Mouse (Mus musculus): ENCODE data around the gene Otud1. TPM values are rescaled to one million over a fixed set of nuclear protein-coding genes. Genes with fewer than 3 reads are reported as not detected.

The Otud1 gene
- 11.6 and 12.3 TPM in 2 replicates for polyA plus RNA-seq (2016; fragmentation: Nextera tagmentation; extraction: Ambion mirVana)

GRCm38 (mm10) chr2:19657158-19657874 lies at the start of gene Otud1:
Otud1 (plus strand) TSS chr2:19657752.
- no peaks in the 10 kb centered on the region for H3K9me3 ChIP-seq (replicated peaks)
- H3K36me3 ChIP-seq = no peaks in the 10 kb centered on the region
- H3K4me3 ChIP-seq = peak within 1 kb of the TSS; percentile 89
- H3K4me1 ChIP-seq (replicated peaks) = peaks cover 8% of the 10 kb centered on the region
- peak within 1 kb of the TSS; percentile 82 for H3K4me2 ChIP-seq
- H3K27ac ChIP-seq (ENCODE audit: poor library complexity, severe bottlenecking) = peak within 1 kb of the TSS; percentile 98
- WGBS = under 1% methylated on average over 62 of the region's 62 CpGs
- 0 out of 2 replicates have a peak, but pooled peaks cover 3% of the 10 kb centered on the region for H3K27me3 ChIP-seq (replicated peaks)
- ATAC-seq (ENCODE audit: insufficient number of reproducible peaks, low FRiP score) = peak; percentile 97
- H3K9ac ChIP-seq = peak within 1 kb of the TSS; percentile 96

GRCm38 (mm10) chr2:19607852-19608251 lies 49.7 kb upstream of the Otud1 start:
- no peak overlapping the region for H3K27ac ChIP-seq (ENCODE audit: poor library complexity, severe bottlenecking)

DNA sequence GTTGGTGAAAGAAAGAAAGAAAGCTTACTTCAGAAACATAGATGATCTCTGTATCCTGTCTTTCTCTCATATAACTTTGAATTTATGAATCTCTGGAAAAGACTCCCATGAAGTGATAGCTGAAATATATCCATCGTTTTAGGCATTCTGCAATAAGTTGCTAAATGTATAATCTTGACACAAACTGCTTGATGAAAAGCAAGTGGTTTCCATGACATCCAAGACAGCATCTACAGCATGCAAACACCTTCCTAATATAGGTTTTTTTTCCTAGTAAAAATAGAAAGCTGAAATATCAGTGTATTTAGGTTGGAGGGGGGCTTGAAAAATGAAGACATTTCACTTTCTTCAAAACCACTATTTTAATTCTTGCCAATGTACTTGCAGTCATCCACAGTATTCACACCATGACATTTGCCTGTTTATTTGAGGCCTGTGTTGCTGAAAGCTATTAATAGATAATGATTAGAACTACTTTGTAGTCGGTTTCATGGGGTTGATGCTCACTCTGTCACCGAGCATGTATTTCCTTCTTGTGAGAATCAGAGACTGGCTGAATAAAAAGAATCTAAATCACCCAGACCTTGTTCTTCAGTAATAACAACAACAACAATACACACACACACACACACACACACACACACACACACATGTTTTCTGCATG lies 49.0 kb upstream of the Otud1 start:
- H3K9ac ChIP-seq = no peak overlapping the region

More at GRCm38 (mm10) chr2:19607852-19608251, 49.7 kb upstream of the Otud1 start:
- no peak overlapping the region for H3K4me3 ChIP-seq
- no peaks in the 10 kb centered on the region for H3K27me3 ChIP-seq (replicated peaks)
- 57% methylated on average over 1 of the region's 1 CpGs for WGBS
- H3K4me1 ChIP-seq (replicated peaks) = peaks cover 4% of the 10 kb centered on the region; the same call in 1 of the 2 replicates
- H3K9me3 ChIP-seq (replicated peaks) = no peaks in the 10 kb centered on the region
- ATAC-seq (ENCODE audit: insufficient number of reproducible peaks, low FRiP score) = no peak
- no peak overlapping the region for H3K9ac ChIP-seq
- no peaks in the 10 kb centered on the region for H3K36me3 ChIP-seq
- H3K4me2 ChIP-seq = no peak overlapping the region

GRCm38 (mm10) chr2:19622041-19622440 lies 35.5 kb upstream of the Otud1 start:
- H3K36me3 ChIP-seq = no peaks in the 10 kb centered on the region
- no peak for ATAC-seq (ENCODE audit: insufficient number of reproducible peaks, low FRiP score)
- no peaks in the 10 kb centered on the region for H3K4me1 ChIP-seq (replicated peaks)
- H3K27ac ChIP-seq (ENCODE audit: poor library complexity, severe bottlenecking) = no peak overlapping the region
- 81% methylated on average over 1 of the region's 1 CpGs for WGBS
- no peak overlapping the region for H3K4me3 ChIP-seq
- peaks cover 8% of the 10 kb centered on the region; the same call in 1 of the 2 replicates for H3K9me3 ChIP-seq (replicated peaks)
- no peaks in the 10 kb centered on the region for H3K27me3 ChIP-seq (replicated peaks)
- H3K9ac ChIP-seq = no peak overlapping the region
- no peak overlapping the region for H3K4me2 ChIP-seq

More for the DNA sequence above, 49.0 kb upstream of the Otud1 start:
- Histone ChIP-seq H3K27ac (ENCODE audit: poor library complexity, severe bottlenecking) (no peak overlapping the region), H3K9me3 (replicated peaks) (no peaks in the 10 kb centered on the region), H3K27me3 (replicated peaks) (no peaks in the 10 kb centered on the region), H3K4me1 (replicated peaks) (peaks cover 4% of the 10 kb centered on the region; the same call in 1 of the 2 replicates), H3K4me3 (no peak overlapping the region), H3K36me3 (no peaks in the 10 kb centered on the region), H3K4me2 (no peak overlapping the region)
- WGBS = 44% methylated on average over 3 of the region's 3 CpGs
- ATAC-seq (ENCODE audit: insufficient number of reproducible peaks, low FRiP score) = no peak

DNA sequence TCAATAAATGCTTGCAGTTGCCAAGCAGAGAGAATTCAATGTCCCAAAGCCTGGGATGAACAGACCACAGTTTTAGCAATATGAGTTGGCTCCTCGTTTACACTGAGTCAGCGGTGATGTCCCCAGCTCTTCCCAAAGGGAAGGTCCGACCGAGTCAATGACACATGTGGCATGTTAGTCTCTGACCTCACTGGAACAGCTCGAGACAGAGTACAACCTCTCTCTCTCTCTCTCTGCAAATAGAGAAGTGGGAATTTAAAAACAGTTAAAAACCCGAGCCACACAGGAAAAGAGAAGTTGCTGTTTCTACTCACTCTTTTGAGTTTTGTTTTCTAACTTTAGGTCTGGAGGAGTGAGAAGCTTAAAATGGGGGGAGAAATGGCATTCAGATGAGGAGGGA lies 30.5 kb upstream of the Otud1 start:
- no peaks in the 10 kb centered on the region for H3K4me1 ChIP-seq (replicated peaks)
- H3K27me3 ChIP-seq (replicated peaks) = no peaks in the 10 kb centered on the region
- ATAC-seq (ENCODE audit: insufficient number of reproducible peaks, low FRiP score) = no peak
- WGBS = 81% methylated on average over 6 of the region's 6 CpGs
- H3K36me3 ChIP-seq = no peaks in the 10 kb centered on the region
- peaks cover 11% of the 10 kb centered on the region; the same call in 1 of the 2 replicates for H3K9me3 ChIP-seq (replicated peaks)
- no peak overlapping the region for H3K4me3 ChIP-seq
- H3K27ac ChIP-seq (ENCODE audit: poor library complexity, severe bottlenecking) = no peak overlapping the region
- H3K4me2 ChIP-seq = no peak overlapping the region
- no peak overlapping the region for H3K9ac ChIP-seq

- H3K4me3 ChIP-seq = no peak overlapping the region
- no peaks in the 10 kb centered on the region for H3K27me3 ChIP-seq (replicated peaks)
- 84% methylated on average over 4 of the region's 4 CpGs for WGBS
Measured at GRCm38 (mm10) chr2:19627920-19628608, 29.5 kb upstream of the Otud1 start.

DNA sequence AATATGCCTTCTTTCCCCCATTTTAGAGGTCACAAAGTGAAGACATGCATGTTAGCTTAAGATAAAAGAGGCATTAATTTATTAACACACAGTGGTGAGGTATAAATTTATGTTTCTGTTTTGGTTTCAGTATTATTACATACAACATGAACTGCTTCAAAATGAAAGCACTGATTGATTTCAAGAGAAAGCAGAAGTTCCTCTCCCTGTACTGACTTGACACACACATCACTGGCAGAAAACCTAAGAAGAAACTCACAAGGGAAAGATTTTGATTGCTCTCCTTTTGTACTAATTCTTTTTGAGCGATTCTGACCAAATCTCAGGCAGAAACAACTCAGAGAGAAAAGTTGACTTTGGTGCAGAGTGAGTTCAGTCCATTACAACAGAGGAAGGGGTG lies 27.0 kb upstream of the Otud1 start:
- H3K4me3 ChIP-seq = no peak overlapping the region
- no peak overlapping the region for H3K9ac ChIP-seq
- H3K36me3 ChIP-seq = no peaks in the 10 kb centered on the region
- WGBS = 64% methylated on average over 1 of the region's 1 CpGs
- peaks cover 8% of the 10 kb centered on the region; the same call in 1 of the 2 replicates for H3K9me3 ChIP-seq (replicated peaks)
- no peak for ATAC-seq (ENCODE audit: insufficient number of reproducible peaks, low FRiP score)
- H3K4me1 ChIP-seq (replicated peaks) = peaks cover 4% of the 10 kb centered on the region
- no peak overlapping the region for H3K27ac ChIP-seq (ENCODE audit: poor library complexity, severe bottlenecking)
- H3K4me2 ChIP-seq = no peak overlapping the region
- no peaks in the 10 kb centered on the region for H3K27me3 ChIP-seq (replicated peaks)

More at GRCm38 (mm10) chr2:19627920-19628608, 29.5 kb upstream of the Otud1 start:
- no peak overlapping the region for H3K27ac ChIP-seq (ENCODE audit: poor library complexity, severe bottlenecking)
- ATAC-seq (ENCODE audit: insufficient number of reproducible peaks, low FRiP score) = no peak
- no peak overlapping the region for H3K9ac ChIP-seq
- H3K9me3 ChIP-seq (replicated peaks) = peaks cover 11% of the 10 kb centered on the region; the same call in 1 of the 2 replicates
- H3K4me2 ChIP-seq = no peak overlapping the region
- H3K36me3 ChIP-seq = no peaks in the 10 kb centered on the region
- H3K4me1 ChIP-seq (replicated peaks) = no peaks in the 10 kb centered on the region

GRCm38 (mm10) chr2:19633406-19633920 lies 24.1 kb upstream of the Otud1 start:
- Histone ChIP-seq H3K4me1 (replicated peaks) (peaks cover 4% of the 10 kb centered on the region), H3K27me3 (replicated peaks) (no peaks in the 10 kb centered on the region), H3K27ac (ENCODE audit: poor library complexity, severe bottlenecking) (no peak overlapping the region), H3K9ac (no peak overlapping the region), H3K4me3 (no peak overlapping the region), H3K9me3 (replicated peaks) (peaks cover 6% of the 10 kb centered on the region; the same call in 1 of the 2 replicates), H3K36me3 (no peaks in the 10 kb centered on the region), H3K4me2 (no peak overlapping the region)
- ATAC-seq (ENCODE audit: insufficient number of reproducible peaks, low FRiP score) = no peak
- WGBS = 69% methylated on average over 2 of the region's 2 CpGs

GRCm38 (mm10) chr2:19645182-19645581 lies 12.4 kb upstream of the Otud1 start:
- WGBS = 30% methylated on average over 2 of the region's 2 CpGs
- Histone ChIP-seq H3K36me3 (no peaks in the 10 kb centered on the region), H3K9ac (no peak overlapping the region), H3K27ac (ENCODE audit: poor library complexity, severe bottlenecking) (no peak overlapping the region), H3K4me2 (no peak overlapping the region), H3K9me3 (replicated peaks) (no peaks in the 10 kb centered on the region), H3K27me3 (replicated peaks) (no peaks in the 10 kb centered on the region), H3K4me3 (no peak overlapping the region), H3K4me1 (replicated peaks) (peaks cover 21% of the 10 kb centered on the region; the same call in 1 of the 2 replicates)
- no peak for ATAC-seq (ENCODE audit: insufficient number of reproducible peaks, low FRiP score)

DNA sequence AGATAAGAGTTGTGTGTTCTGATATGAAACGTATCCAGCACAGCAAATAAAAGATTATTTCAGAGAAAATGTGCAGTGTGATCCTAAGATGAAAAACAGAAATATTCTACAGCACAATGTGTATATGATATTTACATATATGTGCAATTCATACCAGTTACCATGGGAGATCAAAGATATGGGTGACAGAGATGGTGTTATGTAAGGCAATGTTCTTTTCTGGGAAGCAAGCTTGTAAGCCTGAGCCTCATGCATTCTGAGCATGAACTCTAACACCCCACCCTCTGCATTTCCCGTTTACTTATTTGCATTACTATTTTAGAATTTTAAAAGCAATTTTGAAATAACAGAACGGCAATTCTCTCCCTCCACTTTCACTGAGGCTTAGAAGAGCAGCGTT lies 11.4 kb upstream of the Otud1 start:
- Histone ChIP-seq H3K36me3 (no peaks in the 10 kb centered on the region), H3K4me2 (no peak overlapping the region), H3K9ac (no peak overlapping the region), H3K9me3 (replicated peaks) (no peaks in the 10 kb centered on the region), H3K27me3 (replicated peaks) (no peaks in the 10 kb centered on the region), H3K27ac (ENCODE audit: poor library complexity, severe bottlenecking) (no peak overlapping the region), H3K4me1 (replicated peaks) (peaks cover 21% of the 10 kb centered on the region; the same call in 1 of the 2 replicates), H3K4me3 (no peak overlapping the region)
- no peak for ATAC-seq (ENCODE audit: insufficient number of reproducible peaks, low FRiP score)
- 67% methylated on average over 4 of the region's 4 CpGs for WGBS
